Mouse (Mus musculus): ENCODE results near the gene Phf23.
"Not testable (repeated sequence)": the region's sequence is repeated elsewhere in the genome, so short reads cannot be mapped to it uniquely, and the experiment has no call there.

Phf23 gene

DNA sequence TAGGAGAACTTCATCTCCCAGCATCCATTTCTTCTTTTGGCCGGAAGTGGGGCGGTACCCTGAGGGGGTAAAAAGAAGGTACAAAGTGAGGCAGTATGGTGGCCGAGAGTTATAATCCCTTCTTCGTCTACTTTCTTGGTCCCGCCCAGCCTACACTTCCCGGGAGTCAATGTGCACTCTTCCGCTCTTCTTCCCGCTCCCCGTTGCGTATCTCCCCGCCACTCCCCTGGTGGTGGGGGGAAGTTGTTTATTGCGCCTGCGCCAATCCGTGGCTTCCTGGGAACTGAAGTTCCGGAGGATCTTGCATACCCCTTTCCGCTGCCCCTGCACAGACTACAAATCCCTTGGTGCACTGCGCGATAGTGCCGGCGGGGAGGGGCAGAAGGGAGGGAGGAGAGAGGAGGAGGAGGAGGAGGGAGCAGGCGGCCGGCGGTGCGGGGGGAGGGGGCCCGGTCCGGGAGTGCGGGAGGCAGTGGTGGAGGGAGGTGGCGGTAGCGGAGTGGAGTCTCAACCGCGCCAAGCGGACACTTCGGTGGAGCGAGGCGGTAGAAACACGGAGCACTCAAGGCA, at the start of gene Phf23:
Phf23 (plus strand) TSS at position 387 of the 570 bp plus-strand sequence.
- DNase-seq = peak; percentile 98 to 99

DNA sequence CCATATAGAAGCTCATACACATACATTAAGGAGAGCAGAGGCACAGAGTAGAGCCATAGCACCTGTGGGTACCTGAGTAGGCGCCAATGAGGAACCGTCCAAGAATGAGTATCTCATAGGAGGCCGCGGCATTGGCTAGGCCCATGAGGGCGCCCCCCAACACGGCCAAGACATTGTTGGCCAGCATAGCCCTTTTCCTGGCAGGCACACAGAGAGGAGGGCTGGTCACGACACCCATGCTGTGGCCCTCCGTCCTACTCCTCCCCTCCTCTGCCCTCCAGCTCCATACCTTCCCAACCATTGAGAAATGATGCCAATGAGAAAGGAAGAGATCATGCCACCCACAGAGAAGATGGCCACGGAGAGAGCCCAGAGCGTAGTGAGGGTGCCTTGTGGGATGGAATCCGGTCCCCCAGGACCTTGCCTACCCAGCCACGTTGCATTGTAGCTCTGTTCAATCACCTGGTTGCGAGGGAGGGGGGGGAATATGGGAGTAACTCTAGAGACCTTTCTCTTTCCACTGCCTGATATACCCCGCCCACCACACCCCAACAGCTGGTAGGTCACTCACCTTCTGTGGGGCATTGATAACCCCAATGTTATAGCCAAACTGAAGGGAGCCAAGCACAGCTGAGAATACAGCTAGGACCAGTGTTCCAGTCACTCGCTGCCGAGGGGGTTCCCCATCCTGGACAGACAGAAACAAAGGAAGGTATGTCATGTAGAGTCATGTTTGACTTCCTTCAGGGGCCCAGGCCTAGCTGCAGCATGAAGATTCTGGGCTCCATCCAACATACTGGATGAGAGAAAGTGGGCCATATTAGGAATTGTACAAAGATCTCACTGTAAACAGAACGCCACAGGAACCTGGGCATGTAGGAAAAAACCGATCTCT, 49.3 kb upstream of the Phf23 start:
- DNase-seq = no peak

- peak; percentile 43 to 76 for DNase-seq
These were observed 48.1 kb upstream of the Phf23 start for GRCm38 (mm10) chr11:69947337-69948065.

GRCm38 (mm10) chr11:69948066-69948762, 47.4 kb upstream of the Phf23 start, which contains the start of gene Slc2a4:
Gene Slc2a4 (minus strand): TSS chr11:69948188.
- peak; percentile 93 to 95 for DNase-seq

- DNase-seq = peak; percentile 91 to 95
These were observed 46.8 kb upstream of the Phf23 start for GRCm38 (mm10) chr11:69948763-69949150.

DNA sequence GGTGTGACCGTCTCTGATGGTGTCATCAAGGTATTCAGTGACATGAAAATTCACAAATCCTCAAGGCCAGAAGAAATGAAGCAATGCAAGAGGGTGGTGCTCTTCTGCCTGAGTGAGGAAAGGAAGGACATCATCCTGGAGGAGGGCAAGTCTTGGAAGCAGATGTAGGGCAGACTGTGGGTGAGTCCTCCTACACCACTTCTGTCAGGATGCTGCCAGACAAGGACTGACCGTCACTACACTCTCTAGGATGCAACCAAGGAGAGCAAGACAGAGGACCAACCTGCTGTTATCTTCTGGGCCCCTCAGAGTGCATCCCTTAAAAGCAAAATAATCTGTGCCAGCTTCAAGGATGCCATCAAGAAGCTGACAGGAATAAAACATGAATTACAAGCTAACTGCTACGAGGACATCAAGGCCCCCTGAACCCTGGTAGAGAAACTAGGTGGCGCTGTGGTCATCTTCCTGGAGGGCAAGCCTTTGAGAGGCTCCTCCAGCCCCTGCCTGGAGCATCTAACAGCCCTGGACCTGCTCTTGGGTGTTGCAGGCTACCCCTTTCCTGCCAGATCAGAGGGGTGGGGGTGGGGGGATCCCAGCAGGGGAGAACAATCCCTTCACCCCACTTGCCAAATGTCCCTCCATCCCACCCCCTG, 44.6 kb upstream of the Phf23 start:
- peak in 1 of 2 experiments; percentile 64 for DNase-seq

DNA sequence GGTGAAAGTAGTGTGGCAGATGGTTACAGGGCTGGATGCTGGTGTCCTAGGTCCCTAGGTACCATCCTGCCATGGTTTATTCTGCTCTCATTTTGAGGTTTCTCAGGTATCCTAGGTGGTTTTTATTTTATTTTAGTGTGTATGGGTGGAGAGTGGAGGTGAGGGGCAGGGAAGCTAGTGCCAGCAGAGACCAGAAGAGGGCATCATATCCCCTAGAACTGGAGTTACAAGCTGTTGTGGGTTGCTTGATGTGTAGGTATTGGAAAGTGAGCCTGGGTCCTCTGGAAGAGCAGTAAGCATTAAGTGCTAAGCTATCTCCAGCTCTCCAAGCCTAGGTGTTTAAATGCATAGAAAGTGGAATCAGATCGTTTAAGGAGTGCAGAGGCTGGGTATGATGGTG, 43.3 kb upstream of the Phf23 start:
- no peak for DNase-seq

GRCm38 (mm10) chr11:69953267-69953915, 42.2 kb upstream of the Phf23 start:
- DNase-seq = no peak

DNA sequence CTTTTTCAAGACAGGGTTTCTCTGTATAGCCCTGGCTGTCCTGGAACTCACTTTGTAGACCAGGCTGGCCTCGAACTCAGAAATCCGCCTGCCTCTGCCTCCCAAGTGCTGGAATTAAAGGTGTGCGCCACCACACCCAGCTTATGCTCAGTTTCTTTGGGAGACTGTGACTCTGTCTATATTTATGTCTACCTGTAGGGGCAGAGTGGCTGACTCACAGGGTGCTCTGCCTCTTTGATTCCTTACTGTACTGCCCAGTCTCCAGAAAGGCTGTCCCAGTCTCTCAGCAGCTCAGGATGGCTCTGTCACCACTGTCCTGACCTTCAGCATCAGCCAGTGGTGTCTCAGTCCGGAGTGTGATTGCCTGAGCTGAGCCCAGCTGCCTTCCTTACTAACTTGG, 40.0 kb upstream of the Phf23 start:
- not testable (repeated sequence) for DNase-seq

DNA sequence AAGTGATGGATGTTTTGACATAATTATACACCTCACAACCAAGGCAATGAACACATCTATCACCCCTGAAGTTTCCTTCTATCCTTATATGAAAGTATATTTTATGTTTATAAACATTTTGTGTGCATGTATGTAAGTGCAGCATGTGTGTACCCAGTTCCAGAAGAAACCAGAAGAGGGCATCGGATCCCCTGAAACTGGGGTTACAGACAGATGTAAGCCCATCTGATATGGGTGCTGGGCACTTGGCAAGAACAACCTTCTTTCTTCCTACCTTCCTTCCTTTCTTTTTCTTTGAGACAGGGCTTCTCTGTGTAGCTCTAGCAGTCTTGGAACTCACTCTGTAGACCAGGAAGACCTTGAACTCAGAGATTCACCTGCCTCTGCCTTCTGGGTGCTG, 39.4 kb upstream of the Phf23 start:
- DNase-seq = peak in 1 of 2 experiments; percentile 32

GRCm38 (mm10) chr11:69960616-69961015, 35.0 kb upstream of the Phf23 start:
- no peak for DNase-seq

GRCm38 (mm10) chr11:69961841-69962240, 33.7 kb upstream of the Phf23 start:
- DNase-seq = no peak

- no peak for DNase-seq
These were observed 30.8 kb upstream of the Phf23 start, which contains the start of gene Cldn7 for GRCm38 (mm10) chr11:69964650-69965270. Gene Cldn7 (plus strand): TSS chr11:69964779.

DNA sequence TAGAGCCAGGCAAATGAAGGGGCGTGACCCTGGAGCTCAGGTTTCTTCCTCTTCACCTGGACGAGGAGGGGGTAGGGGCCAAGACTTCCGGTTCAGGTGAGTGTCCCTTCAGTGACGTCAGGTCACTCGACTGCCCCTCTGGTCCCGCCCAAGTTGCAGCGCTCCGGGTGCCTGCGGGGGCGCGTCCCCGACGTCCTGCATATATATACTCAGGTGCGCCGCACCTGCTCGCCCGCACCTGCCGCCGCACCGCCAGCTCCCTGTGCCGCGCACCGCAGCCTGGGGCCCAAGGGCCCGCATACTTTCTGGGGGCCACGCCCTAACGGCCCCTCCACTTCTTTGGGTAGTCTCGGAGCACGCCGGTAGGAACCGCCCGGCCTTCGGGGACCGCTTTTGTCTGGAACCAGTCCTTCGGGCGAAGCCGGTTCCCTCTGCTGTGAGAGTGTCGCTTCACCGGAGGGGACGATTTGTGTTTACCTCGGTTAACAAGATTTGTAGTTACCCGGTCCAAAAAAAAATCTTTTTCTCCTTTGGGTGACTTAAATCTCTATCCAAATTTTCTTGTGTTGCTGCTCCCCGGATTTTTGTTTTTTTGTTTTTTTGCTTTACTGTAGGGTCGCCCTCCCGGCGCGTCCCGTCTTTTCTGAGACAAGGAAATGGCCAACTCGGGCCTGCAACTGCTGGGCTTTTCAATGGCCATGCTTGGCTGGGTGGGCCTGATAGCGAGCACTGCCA, 30.1 kb upstream of the Phf23 start:
- peak; percentile 68 to 72 for DNase-seq

DNA sequence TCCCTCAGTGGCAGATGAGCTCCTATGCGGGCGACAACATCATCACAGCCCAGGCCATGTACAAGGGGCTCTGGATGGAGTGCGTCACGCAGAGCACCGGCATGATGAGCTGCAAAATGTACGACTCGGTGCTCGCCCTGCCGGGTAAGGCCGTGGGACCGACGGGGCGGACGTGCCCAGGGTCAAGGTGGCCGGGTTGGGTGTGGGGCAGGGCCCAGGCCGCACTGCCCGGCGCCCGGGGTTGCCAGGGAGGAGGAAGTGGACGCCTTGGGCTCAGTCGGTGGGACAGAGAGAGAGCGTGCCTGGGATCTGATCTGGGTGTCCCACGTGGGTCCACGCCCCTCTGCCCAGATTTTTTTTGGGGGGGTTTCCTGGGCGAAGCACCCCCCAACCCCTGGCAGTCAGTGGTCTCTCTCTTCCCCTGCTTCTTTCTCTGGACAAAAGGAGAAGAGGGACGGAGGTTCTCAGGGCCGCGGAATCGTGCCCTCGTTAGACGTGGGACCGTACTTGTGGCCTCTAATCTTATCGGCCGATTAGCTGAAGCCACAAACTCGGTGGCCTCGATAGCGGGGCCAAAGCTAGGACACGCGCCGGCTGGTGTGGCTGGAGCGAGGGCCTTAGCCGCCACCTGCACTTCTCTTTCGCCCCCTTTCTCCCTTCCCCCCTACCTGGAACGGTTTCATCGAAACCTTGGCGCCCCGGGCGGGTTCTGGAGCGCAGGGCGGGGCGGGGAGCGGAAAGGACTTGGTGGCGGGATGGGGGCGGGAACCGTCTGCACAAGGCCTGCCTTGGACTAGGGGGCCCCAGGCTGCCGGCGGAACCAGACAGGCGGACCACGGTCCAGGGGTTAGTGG, 29.3 kb upstream of the Phf23 start:
- DNase-seq = peak; percentile 64 to 75

GRCm38 (mm10) chr11:69966860-69967517, 28.6 kb upstream of the Phf23 start:
- DNase-seq = no peak

- no peak for DNase-seq
These were observed 26.8 kb upstream of the Phf23 start for GRCm38 (mm10) chr11:69968793-69969192.

- DNase-seq = no peak
These were observed 25.4 kb upstream of the Phf23 start for GRCm38 (mm10) chr11:69970222-69970621.

GRCm38 (mm10) chr11:69970775-69971174, 24.8 kb upstream of the Phf23 start:
- no peak for DNase-seq
